Mouse (Mus musculus) hindbrain, embryonic 15.5 days (tissue): ENCODE measurements around the gene Fam57b. TPM values are rescaled to one million over a fixed set of nuclear protein-coding genes. Genes with fewer than 3 reads are reported as not detected.
"Not testable (repeated sequence)": the region's sequence is repeated elsewhere in the genome, so short reads cannot be mapped to it uniquely, and the experiment has no call there.

Experiments
- ATAC-seq: fragments of 200-750 bp; cut with Nextera tagmentation; 2 replicates; pipeline ENCODE4 v1.8.0; 2017; ENCODE audit warnings: low read depth, moderate number of reproducible peaks, moderate TSS enrichment; ENCODE audit not compliant: low FRiP score
- H3K27ac ChIP-seq: fragments of 300-500 bp; sonication (generic); replicated peaks from 2 replicates; pipeline ENCODE4 v1.5.1; 2015; ENCODE audit warnings: mild to moderate bottlenecking, inconsistent platforms
- H3K27me3 ChIP-seq: fragments of 300-500 bp; sonication (generic); 2 replicates; pipeline ENCODE4 v1.6.1; 2015; ENCODE audit warnings: control low read depth, inconsistent platforms
- H3K36me3 ChIP-seq: fragments of 300-500 bp; sonication (generic); 2 replicates; pipeline ENCODE4 v1.6.1; 2015; ENCODE audit warnings: control low read depth, inconsistent platforms
- H3K4me1 ChIP-seq: fragments of 300-500 bp; sonication (generic); replicated peaks from 2 replicates; pipeline ENCODE4 v1.6.1; 2015; ENCODE audit warnings: control low read depth, inconsistent platforms
- H3K4me2 ChIP-seq: fragments of 300-500 bp; sonication (generic); 2 replicates; pipeline ENCODE4 v1.6.1; 2015; ENCODE audit warnings: moderate library complexity, mild to moderate bottlenecking, inconsistent platforms
- H3K4me3 ChIP-seq: fragments of 300-500 bp; sonication (generic); 2 replicates; pipeline ENCODE4 v1.5.1; 2015; ENCODE audit warnings: mild to moderate bottlenecking, inconsistent platforms
- H3K9ac ChIP-seq: fragments of 300-500 bp; sonication (generic); 2 replicates; pipeline ENCODE4 v1.6.1; 2015; ENCODE audit warnings: inconsistent platforms
- H3K9me3 ChIP-seq: fragments of 300-500 bp; sonication (generic); 2 replicates; pipeline ENCODE4 v1.6.1; 2016; ENCODE audit warnings: control low read depth, inconsistent platforms
- WGBS: fragments of 180-500 bp; shearing (Covaris S2); methylation state at CpG from one replicate; pipeline ENCODE4 v1.1.7; 2015; 5-methylcytosine and 5-hydroxymethylcytosine counted together
- polyA plus RNA-seq: library from polyadenylated mRNA; unstranded; fragments of >200 nt; fragmentation: Nextera tagmentation; extraction: Ambion mirVana; gene quantifications from 2 replicates; pipeline ENCODE4 v1.2.1, GENCODE M21; 2015

The Fam57b gene
- polyA plus RNA-seq, 1 experiment from 2014 or later = 60.8 TPM

DNA sequence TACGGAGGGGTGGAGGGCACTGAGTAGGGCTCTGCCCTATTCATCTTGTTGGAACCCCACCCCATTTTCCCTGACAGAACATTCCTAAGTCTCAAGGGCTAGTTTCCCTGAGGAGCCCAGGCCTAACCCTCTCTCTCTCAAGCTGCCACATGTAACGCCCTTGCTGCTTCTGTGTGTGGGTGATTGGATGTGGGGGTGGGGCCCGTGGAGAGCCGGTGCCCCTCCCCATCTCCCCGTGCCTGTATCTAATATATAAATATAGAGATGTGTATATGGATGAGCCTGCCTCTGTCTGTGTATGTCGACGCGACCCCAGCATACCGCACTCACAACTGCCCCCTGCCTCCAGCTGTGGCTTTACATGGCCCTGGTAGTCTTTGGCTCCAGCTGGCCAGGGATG lies 31.9 kb upstream of the Fam57b start:
- peaks cover 28% of the 10 kb centered on the region for H3K4me1 ChIP-seq
- H3K27ac ChIP-seq = no peak overlapping the region
- H3K4me3 ChIP-seq = no peak overlapping the region
- WGBS = 92% methylated on average over 9 of the region's 9 CpGs
- no peaks in the 10 kb centered on the region for H3K27me3 ChIP-seq
- H3K9ac ChIP-seq = no peak overlapping the region
- no peaks in the 10 kb centered on the region for H3K9me3 ChIP-seq
- peaks cover 58% of the 10 kb centered on the region for H3K36me3 ChIP-seq
- ATAC-seq = no peak
- no peak overlapping the region for H3K4me2 ChIP-seq

DNA sequence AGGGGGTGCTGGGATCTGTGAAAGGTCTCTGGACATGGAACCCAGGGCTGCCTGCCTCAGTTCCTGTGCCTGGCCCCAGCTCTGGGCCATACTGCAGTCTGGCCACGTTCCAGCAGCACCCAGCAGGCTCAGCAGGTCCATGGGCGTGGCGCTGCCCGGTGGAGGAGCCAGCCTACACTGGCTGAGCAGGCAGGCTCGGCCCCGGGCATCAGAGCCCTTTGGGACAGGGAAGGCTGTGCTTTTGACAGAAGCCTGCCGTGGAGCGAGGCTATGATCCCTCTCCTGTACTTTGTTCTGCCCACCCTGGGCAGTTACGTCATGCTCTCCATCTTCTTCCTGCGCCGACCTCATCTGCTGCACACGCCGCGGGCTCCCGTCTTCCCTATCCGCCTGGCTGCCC lies 31.3 kb upstream of the Fam57b start, which contains the start of gene Gdpd3:
Gdpd3 (plus strand) TSS at position 134 of the 400 bp plus-strand sequence.
- ATAC-seq = no peak

DNA sequence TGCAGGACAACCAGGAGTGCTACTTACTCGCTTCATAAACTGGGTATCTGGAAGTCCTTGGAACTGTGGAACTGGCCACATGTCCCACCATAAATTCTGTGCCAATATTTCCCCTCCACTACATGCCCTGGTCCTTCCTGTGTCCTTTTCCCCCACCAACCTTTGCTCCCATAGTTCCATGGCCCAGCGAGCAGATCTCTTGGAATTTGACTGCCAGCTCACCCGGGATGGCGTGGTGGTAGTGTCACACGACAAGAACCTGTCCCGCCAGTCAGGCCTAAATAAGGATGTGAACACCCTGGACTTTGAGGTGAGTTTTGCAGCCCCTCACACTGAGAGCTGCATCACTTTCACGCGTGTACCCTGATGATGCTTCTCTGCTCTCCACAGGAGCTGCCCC lies 30.5 kb upstream of the Fam57b start:
- 96% methylated on average over 8 of the region's 8 CpGs for WGBS
- Histone ChIP-seq H3K4me1 (peaks cover 14% of the 10 kb centered on the region), H3K27ac (no peak overlapping the region), H3K36me3 (peaks cover 61% of the 10 kb centered on the region), H3K4me3 (no peak overlapping the region), H3K9ac (no peak overlapping the region), H3K4me2 (no peak overlapping the region), H3K9me3 (no peaks in the 10 kb centered on the region), H3K27me3 (no peaks in the 10 kb centered on the region)
- ATAC-seq = no peak

More for the DNA sequence above, 31.3 kb upstream of the Fam57b start, which contains the start of gene Gdpd3:
- 86% methylated on average over 16 of the region's 16 CpGs for WGBS
- Histone ChIP-seq H3K4me2 (no peak within 1 kb of the TSS), H3K4me1 (peaks cover 22% of the 10 kb centered on the region), H3K4me3 (no peak within 1 kb of the TSS), H3K36me3 (peaks cover 61% of the 10 kb centered on the region), H3K27me3 (no peaks in the 10 kb centered on the region), H3K9ac (no peak within 1 kb of the TSS), H3K27ac (no peak within 1 kb of the TSS), H3K9me3 (no peaks in the 10 kb centered on the region)

DNA sequence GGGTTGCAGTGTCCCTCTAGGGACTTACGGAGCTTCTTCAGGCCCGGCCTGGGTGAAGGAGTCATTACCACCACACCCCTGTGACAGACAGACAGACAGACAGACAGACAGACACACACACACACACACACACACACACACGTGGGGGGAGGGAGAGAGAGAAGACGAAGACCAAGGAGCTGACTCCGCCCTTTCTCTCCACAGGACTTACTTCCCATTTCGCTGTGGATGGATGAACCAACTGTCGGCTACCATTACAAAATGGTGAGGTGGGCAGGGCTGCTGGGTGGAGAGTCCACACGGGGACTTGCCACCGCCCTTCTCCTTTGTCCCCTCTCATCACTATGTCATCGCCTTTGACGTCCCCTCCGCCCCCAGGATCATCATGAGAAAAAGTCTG lies 26.7 kb upstream of the Fam57b start:
- Histone ChIP-seq H3K9me3 (no peaks in the 10 kb centered on the region), H3K4me3 (no peak overlapping the region), H3K4me2 (no peak overlapping the region), H3K36me3 (peaks cover 37% of the 10 kb centered on the region), H3K27ac (no peak overlapping the region), H3K4me1 (peaks cover 4% of the 10 kb centered on the region), H3K9ac (no peak overlapping the region), H3K27me3 (no peaks in the 10 kb centered on the region)
- no peak for ATAC-seq
- WGBS = 83% methylated on average over 12 of the region's 12 CpGs

DNA sequence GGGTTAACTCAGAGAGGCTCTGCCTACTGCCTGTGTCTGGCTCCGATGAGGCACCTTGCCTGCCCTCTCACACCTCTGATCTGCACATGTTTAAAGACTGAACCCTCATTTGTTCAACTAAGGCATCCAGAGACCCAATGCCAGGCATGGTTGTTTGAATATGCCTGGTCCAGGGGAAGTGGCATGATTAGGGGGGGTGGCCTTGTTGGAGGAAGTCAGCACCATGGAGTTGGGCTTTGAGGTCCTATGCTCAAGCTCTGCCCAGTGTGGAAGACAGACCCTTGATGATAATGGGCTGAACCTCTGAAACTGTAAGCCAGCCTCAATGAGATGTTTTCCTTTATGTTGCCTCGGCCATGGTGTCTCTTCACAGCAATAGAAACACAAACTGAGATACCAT lies 24.1 kb upstream of the Fam57b start:
- no peak overlapping the region for H3K27ac ChIP-seq
- H3K4me2 ChIP-seq = no peak overlapping the region
- no peaks in the 10 kb centered on the region for H3K27me3 ChIP-seq
- H3K9ac ChIP-seq = no peak overlapping the region
- no peaks in the 10 kb centered on the region for H3K9me3 ChIP-seq
- no peak overlapping the region for H3K4me3 ChIP-seq
- H3K4me1 ChIP-seq = peaks cover 25% of the 10 kb centered on the region
- 87% methylated on average over 2 of the region's 2 CpGs for WGBS
- peaks cover 14% of the 10 kb centered on the region for H3K36me3 ChIP-seq
- ATAC-seq = no peak

DNA sequence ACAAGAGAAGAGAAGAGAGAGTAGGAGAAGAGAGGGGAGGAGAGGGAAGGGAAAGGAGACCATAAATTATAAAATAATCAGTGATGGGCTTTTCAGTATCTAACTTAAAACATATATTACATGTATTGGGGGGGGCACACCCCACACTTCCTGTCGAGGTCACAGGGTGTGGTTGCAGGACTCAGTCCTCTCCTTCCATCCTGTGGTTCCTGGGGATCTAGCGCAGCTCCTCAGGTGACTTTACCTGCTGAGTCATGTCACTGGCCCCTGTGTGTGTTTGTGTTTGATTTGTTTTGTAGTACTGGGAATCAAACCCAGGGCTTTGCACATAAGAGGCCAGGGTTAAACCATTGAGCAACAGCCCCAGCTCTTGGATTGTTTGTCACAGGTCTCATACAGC lies 23.0 kb upstream of the Fam57b start:
- Histone ChIP-seq H3K27ac (no peak overlapping the region), H3K36me3 (peaks cover 12% of the 10 kb centered on the region), H3K4me2 (no peak overlapping the region), H3K4me3 (no peak overlapping the region), H3K27me3 (no peaks in the 10 kb centered on the region), H3K4me1 (peaks cover 35% of the 10 kb centered on the region), H3K9ac (no peak overlapping the region), H3K9me3 (no peaks in the 10 kb centered on the region)
- 93% methylated on average over 2 of the region's 2 CpGs for WGBS
- no peak for ATAC-seq

DNA sequence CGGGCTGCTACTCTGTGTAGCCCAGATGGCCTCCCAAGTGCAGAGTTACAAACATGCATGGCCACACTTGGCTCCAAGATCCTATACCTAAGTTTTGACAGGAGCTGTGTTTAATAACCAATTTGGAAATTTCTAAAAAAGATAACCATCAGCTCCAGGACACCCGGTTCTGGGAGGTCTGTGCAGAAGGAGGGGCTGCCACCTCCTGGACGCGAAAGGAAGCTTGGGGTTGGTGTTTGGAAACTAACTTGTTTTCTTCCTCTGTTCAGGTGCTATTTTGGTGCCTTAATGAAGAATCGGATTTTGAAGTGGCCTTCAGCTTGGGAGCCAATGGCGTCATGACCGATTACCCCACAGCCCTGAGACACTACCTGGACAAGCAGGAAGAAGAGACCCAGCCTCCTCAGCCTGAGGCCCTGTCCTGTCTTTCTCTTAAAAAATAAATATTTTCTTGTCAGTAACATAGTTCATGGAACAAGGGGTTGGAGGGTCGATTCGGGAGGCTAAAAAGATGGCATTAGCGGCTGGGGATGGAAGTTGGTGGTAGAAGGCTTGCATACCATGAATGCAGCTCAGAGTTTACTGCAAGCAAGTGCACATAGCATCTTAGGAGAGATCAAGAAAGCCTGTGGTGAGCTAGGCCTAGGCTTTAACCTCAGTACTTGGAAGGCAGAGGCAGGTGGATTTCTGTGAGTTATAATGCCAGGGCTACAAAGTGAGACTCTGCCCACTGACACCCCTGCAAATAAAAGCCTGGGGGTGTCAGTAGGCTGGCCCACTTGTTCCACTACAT lies 22.1 kb upstream of the Fam57b start:
- no peaks in the 10 kb centered on the region for H3K27me3 ChIP-seq
- H3K36me3 ChIP-seq = 0 out of 2 replicates have a peak, but pooled peaks cover 3% of the 10 kb centered on the region
- no peak overlapping the region for H3K27ac ChIP-seq
- no peak for ATAC-seq
- H3K4me2 ChIP-seq = no peak overlapping the region
- WGBS = 91% methylated on average over 10 of the region's 10 CpGs
- H3K4me1 ChIP-seq = peaks cover 44% of the 10 kb centered on the region
- no peaks in the 10 kb centered on the region for H3K9me3 ChIP-seq
- no peak overlapping the region for H3K9ac ChIP-seq
- no peak overlapping the region for H3K4me3 ChIP-seq

DNA sequence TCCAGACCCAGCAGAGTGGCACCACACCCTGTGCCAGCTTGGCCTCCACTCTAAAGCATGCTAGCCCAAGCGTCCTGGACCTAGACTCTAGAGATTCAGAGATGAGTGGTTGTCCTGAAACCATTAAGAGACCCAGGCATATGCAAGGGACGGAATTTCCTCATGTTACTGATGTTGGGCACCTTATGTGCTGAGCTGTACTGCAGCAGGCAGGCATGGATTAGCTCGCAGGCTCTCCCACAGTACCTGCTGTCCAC lies 21.6 kb upstream of the Fam57b start:
- H3K27me3 ChIP-seq = no peaks in the 10 kb centered on the region
- peak overlapping the region; percentile 96 for H3K9ac ChIP-seq
- peak overlapping the region; percentile 88; the same call in 1 of the 2 replicates for H3K4me3 ChIP-seq
- H3K9me3 ChIP-seq = no peaks in the 10 kb centered on the region
- 69% methylated on average over 3 of the region's 3 CpGs for WGBS
- no peak for ATAC-seq
- peak overlapping the region; percentile 88; the same call in 1 of the 2 replicates for H3K27ac ChIP-seq
- peaks cover 50% of the 10 kb centered on the region for H3K4me1 ChIP-seq
- 0 out of 2 replicates have a peak, but pooled peaks cover 3% of the 10 kb centered on the region for H3K36me3 ChIP-seq
- H3K4me2 ChIP-seq = peak overlapping the region; percentile 93

DNA sequence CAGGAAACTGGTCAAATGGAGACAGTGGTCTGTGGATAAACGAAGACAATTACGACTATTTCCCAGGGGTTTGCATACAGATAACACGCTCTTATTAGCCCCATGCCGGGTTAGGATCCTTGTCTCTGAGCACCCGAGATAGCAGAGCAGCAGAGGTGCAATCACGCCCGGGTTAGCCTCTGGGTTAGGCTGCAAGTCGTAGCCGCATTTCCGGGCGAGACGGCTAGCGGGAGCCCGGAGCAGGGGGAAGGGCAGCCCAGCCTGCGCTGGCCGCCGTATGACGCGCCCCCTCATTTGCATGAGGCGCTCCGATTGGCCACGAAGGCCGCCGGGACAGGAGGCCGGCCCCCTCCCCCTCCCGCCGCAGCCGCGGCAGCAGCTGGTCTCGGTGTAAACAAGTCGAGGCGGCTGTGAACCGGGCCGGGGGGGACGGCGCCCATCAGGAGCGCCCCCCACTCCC lies 20.8 kb upstream of the Fam57b start, which contains the start of gene Ypel3:
Ypel3 (plus strand) TSS at position 358 of the 460 bp plus-strand sequence.
- ATAC-seq = peak; percentile 90
- Histone ChIP-seq H3K27ac (peak within 1 kb of the TSS; percentile 88), H3K36me3 (no peaks in the 10 kb centered on the region), H3K9ac (peak within 1 kb of the TSS; percentile 96), H3K9me3 (no peaks in the 10 kb centered on the region), H3K4me2 (peak within 1 kb of the TSS; percentile 93), H3K27me3 (no peaks in the 10 kb centered on the region), H3K4me1 (peaks cover 57% of the 10 kb centered on the region), H3K4me3 (peak within 1 kb of the TSS; percentile 88)
- WGBS = under 1% methylated on average over 25 of the region's 37 CpGs

DNA sequence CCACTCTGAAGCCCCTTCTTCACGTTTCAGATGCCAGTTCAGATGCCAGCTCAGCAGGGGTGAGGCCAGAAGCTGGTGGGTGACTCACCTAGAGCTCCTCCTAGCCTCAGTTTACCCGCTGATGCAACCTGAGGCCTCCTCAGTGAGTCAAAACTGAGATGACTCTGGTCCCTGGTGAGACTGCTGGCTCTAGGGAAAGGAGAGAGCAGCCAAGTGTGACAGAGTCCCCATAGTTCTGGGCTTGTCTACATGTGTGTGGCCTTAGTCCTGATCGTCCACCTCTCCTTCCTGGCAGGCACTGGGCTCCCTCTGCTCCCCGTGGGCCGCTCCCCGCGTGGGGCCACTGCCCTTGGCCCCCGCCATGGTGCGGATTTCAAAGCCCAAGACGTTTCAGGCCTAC lies 20.0 kb upstream of the Fam57b start:
- H3K4me3 ChIP-seq = peak overlapping the region; percentile 88
- no peaks in the 10 kb centered on the region for H3K27me3 ChIP-seq
- no peaks in the 10 kb centered on the region for H3K9me3 ChIP-seq
- no peak for ATAC-seq
- peaks cover 58% of the 10 kb centered on the region for H3K4me1 ChIP-seq
- no peaks in the 10 kb centered on the region for H3K36me3 ChIP-seq
- peak overlapping the region; percentile 93 for H3K4me2 ChIP-seq
- H3K9ac ChIP-seq = peak overlapping the region; percentile 96
- 44% methylated on average over 10 of the region's 10 CpGs for WGBS
- peak overlapping the region; percentile 88 for H3K27ac ChIP-seq

DNA sequence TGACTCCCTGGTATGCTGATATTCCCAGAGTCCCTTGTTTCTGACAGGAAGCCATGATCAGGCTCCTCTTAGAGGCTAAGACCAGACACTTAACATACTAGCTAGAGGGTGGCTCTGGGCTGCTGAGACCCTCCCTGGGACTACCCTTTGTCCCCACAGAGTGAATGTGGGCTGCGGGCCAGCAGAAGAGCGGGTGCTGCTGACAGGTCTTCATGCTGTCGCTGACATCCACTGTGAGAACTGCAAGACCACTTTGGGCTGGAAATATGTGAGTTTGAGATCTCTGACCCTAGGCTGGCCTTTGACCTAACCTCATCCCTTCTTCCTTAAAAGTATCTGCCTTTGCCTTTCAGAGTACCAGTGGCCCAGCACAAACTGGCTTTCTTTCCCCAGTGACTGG lies 19.3 kb upstream of the Fam57b start:
- H3K4me3 ChIP-seq = peak overlapping the region; percentile 88; the same call in 1 of the 2 replicates
- 87% methylated on average over 3 of the region's 3 CpGs for WGBS
- H3K36me3 ChIP-seq = no peaks in the 10 kb centered on the region
- H3K4me1 ChIP-seq = peaks cover 58% of the 10 kb centered on the region
- no peaks in the 10 kb centered on the region for H3K27me3 ChIP-seq
- H3K9ac ChIP-seq = peak overlapping the region; percentile 96; the same call in 1 of the 2 replicates
- no peak for ATAC-seq
- no peaks in the 10 kb centered on the region for H3K9me3 ChIP-seq
- H3K4me2 ChIP-seq = peak overlapping the region; percentile 93
- no peak overlapping the region for H3K27ac ChIP-seq

DNA sequence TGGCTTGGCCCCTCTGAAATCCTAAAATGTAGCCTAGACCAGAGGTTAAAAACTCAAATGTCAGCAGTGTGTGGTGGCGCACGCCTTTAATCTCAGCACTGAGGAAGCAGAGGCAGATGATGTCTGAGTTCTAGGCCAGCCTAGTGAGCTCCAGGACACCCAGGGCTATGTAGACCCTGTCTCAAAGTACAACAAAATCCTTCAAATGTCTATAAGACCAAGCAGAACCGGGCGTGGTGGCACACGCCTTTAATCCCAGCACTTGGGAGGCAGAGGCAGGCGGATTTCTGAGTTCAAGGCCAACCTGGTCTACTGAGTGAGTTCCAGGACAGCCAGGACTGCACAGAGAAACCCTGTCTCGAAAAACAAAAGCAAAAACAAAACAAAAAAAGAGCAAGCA lies 18.4 kb upstream of the Fam57b start:
- H3K4me3 ChIP-seq, H3K4me2 ChIP-seq, H3K27ac ChIP-seq, H3K9me3 ChIP-seq, H3K27me3 ChIP-seq, H3K9ac ChIP-seq, ATAC-seq, H3K36me3 ChIP-seq: not testable (repeated sequence)
- peaks cover 58% of the 10 kb centered on the region for H3K4me1 ChIP-seq
- 91% methylated on average over 7 of the region's 7 CpGs for WGBS
